Mouse (Mus musculus) spleen, postnatal 36 days (tissue): Measurements from ENCODE around the gene Grap2.
"Not testable (repeated sequence)": the region's sequence is repeated elsewhere in the genome, so short reads cannot be mapped to it uniquely, and the experiment has no call there.

ENCODE experiments used
- DNase-seq, 2 experiments: peaks; one replicate each; pipeline ENCODE4 v3.0.0; 2022; ENCODE audit warnings: low spot score in 2 of 2, mixed read lengths in 1 of 2

The Grap2 gene

DNA sequence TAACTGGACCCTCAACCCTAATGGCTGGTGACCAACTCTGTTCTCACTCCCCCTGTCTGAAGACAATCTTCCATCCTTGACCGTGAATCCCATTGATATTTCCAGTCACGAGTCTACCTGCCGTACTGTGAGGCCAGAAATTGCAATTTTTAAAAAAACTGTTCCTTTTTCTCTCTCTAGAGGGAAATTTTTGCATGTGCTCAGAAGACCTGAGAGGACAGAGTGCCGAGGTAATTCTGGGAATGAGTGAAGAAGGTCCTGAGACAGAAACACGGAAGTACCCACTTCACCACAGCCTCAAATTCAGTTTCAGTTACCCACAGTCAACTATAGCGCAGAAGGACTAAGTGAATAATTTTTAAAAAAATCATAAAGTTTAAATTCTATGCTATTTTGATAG is 5.7 kb upstream of the Grap2 start:
- no peak for DNase-seq

DNA sequence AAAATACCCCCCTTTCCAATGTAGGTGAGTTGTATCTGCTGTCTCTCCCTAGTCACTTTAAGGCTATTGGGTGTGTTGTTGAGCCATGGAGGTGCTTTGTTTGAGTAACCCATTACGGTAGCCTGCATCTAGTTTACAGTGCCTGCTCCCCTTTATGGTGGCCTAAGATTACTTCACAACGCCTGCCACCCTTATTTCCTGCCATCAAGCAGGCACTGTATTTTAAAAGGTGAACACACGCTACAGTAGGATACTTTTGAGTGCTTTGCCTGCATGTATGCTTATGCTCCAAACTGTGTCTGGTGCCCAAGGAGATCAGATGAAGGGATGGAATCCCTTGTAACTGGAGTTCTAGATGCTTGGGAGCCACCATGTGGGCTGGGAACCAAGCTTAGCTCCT is 5.3 kb upstream of the Grap2 start:
- no peak for DNase-seq

DNA sequence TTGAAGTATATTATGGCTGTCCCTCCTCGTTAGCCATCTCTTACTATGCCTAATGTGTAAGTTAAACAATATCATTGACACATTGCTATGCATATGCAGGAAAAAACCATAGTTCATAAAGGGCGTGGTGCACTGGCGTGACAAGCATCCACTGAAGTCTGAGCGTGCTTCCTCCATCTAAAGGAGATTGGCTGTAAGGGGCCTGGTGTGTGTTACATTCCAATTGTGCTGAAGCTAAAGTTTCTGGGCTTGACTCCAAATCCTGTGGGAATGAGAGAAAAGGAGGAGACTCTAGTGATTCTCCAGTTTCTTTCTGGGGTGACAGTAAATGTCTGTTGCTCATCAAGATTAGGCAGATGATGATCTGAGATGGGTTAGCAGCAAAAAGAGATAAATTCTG is 4.7 kb upstream of the Grap2 start:
- DNase-seq = no peak

GRCm38 (mm10) chr15:80569205-80569604 is 3.2 kb upstream of the Grap2 start:
- no peak for DNase-seq

DNA sequence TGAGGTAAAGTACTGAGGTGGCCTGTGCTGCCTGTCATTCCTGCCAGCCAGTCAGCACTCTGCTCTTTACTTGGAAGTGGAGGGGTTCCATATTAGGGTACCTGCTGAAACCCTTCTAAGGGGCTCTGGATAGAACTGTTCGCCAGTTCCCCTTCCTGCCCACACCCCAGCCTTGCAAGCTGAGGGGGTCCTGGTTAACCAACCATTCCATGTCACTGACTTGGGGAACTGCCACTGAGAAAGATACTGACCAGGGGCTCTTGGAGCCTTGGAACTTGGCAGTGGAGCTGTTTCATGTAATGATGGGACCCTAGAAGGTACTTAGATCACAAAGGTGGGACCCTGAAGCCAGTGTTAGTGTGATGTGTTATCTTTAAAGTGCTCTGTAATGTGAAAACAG is 2.2 kb upstream of the Grap2 start:
- no peak for DNase-seq

DNA sequence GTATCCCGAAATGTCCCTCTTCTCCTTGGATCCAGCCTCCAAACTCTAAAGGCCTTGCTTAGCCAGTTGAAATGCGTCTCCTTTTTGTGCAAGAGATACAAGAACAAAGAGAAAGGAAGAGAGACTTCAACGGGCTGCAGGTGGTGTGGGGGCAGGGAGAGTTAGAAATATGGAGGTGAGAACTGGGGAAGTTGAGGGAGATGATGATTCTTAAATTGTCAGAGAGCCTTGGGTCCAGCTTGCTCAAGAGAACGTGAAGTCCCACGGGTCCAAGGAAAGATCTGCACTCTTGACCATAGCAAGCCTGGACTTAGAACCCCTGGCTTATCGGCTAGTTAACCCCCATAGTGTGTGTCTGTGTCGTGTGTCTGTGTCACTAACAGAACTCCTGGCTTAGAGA is 783 bp upstream of the Grap2 start:
- peak; percentile 54 to 55 for DNase-seq

DNA sequence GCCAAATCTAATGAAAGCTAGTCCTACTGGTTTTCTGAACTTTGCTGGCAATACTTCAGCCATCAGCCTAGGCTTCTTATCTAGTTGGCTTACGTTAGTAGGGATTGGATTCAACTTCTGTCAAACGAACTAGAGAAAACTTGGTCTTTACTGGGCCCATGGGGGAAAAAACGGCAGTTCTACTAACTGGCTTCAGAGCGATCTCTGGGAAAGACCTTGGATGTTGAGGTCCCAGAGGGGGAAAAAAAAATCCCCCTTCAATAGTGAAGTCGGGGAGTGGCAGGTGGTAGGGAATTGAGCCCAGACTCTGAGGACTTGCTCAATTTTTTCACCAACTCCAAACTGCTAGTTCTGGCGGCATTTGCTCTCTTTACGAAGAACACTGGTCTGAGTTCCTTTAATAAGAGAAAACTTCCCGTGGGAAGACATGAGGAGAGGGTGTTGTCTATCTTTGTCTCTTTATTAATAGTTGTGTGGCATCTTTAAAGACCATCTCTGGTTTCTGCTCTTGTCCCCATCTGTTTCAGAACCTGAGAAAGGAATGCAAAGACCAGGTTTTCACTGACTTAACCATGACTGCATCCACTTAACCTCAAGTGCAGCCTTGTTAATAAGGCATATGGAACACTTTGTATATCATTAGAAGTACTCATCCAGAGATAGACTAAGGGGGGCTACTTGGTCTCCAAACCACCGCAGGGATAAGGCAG is 572 bp downstream of the Grap2 start:
- no peak for DNase-seq

GRCm38 (mm10) chr15:80574211-80575040 is 2.0 kb downstream of the Grap2 start:
- DNase-seq = no peak

DNA sequence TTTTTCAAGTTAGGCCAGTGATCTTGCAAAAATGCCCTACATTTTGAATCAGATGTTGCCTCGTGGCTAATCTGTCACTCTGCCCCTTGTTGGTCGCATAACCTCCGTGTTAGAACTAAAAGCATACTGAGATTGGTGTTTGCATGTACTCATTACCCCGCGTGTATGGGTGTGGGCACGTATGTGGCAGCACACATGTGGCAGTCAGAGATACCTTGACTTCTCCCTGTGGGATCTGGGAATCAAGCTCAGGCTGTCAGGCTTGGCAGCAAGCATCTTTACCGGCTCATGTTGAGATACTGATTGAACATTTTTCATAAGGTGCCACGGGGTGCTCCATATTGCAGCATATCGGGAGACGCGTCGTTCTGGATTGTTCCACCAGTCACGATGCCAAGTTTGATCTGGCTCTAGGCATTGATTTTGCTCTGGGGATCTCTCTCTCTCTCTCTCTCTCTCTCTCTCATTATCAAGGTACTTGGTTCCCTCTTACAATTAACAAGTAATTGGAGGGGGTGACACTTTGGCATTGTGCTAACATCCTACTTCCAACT is 3.5 kb downstream of the Grap2 start:
- no peak for DNase-seq

DNA sequence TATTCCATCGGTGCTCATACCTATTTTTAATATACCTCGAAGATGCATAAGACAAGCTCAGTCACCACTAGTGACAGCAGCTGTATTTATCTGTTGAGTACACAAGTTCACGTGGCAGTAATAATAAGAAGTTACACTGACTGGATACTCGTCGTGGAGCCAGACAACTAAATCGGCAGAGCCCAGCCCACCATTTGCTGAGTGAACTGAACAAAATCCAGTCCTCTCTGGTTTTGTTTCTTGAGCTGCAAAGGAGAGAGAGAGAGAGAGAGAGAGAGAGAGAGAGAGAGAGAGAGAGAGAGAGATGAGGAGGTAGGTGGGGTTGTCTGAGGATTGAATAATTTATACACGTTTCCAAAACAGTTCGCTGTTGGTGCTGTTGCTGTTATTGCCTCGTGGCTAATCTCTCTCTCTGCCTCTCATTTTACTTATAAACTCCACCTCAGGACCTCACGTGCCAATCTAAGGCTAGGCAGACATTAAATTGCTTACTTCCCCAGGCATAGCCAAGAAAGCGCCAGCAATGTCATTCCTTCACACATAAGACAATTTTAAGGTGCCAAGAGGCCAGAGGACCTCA is 4.1 kb downstream of the Grap2 start:
- DNase-seq = no peak

GRCm38 (mm10) chr15:80577166-80577960 is 5.0 kb downstream of the Grap2 start:
- no peak for DNase-seq

DNA sequence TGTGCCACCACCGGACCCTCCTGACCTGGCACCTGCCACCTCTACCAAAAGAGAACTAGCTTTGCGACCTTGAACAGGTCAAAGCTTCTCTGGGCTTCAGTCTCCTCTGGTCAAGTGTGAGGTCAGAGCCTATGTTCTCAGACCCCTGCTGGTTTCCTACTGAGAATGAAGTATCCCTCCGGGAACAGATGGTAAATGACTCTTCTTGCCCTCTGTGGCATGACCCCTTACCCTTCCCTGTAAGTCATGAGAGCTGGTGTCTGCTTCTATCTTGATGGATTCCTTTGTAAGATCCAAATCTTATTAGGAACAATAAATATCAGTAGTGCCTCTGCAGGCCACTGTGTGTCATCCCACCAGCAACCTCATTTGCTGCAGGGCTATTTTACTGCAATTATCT is 6.7 kb downstream of the Grap2 start:
- DNase-seq = no peak

DNA sequence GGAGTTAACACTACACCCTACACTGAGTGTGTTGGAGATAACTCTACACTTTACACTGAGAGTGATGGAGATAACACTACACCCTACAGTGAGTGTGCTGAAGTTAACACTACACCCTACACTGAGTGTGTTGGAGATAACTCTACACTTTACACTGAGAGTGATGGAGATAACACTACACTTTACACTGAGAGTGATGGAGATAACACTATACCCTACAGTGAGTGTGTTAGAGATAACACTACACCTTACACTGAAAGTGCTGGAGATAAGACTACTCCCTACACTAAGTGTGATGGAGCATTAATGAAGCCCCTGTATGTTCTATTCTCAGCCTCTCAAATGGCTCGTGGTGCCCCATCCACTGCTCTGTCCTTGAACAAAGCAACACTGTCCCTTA is 8.2 kb downstream of the Grap2 start:
- not testable (repeated sequence) for DNase-seq

GRCm38 (mm10) chr15:80582581-80583495 is 10.4 kb downstream of the Grap2 start:
- no peak for DNase-seq

GRCm38 (mm10) chr15:80586296-80586695 is 13.9 kb downstream of the Grap2 start:
- DNase-seq = no peak

GRCm38 (mm10) chr15:80590641-80591040 is 18.2 kb downstream of the Grap2 start:
- no peak for DNase-seq

DNA sequence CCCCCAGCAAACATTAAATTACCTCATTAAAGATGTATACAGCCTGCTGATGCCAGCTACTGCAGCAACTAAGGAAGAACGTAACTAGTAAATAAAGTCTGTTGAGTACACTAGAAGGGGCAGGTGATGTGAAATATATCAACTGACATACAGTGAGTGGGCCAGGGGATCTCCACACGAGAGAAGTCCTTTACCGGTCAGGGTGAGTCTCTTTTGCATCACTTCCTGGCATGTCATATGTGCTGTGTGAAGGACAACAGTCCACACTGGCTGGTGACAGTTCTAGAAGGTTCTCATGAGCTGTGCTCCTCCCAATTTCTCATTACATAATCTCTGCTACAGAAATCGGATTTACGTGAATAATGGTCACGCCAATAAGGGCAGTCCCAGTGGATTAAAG is 20.3 kb downstream of the Grap2 start:
- no peak for DNase-seq

DNA sequence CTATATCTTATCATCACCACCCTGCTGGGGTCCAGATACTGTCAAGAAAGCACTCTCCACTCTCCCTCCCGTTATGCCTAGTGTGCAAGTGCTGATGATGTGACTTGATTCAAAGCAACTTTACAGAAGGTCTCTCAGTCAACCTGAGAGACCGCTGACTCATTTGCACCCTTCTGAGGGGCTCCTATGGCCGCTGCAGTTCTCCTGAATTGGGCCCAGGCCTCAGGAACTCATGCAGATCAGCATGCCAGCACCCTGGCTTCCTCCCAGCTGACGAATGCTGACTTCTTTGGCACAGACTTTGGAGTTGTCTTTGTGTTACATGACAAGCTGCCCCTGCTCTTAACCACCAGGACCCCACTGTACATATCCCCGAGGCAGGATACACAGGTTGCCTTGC is 21.5 kb downstream of the Grap2 start:
- DNase-seq = no peak

DNA sequence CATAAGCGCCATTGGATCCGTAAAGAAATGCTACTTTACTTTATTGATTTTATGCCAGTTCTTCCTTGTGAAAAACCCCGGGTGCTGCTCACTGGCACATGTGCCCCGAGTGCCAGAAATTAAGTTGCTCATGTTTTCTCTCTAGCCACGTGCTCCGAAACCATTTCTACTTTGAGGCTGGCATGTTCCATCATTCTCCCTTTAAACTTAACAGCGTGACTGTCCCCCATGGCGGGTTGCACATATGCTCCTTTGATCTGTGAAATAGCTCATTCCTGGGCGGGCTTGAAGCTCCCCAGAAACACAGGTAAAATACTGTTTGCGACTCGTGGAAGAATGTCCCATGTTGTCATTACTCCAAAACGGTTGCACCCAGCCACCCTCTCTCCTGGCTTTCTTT is 26.4 kb downstream of the Grap2 start:
- no peak for DNase-seq

- peak; percentile 66 to 80 for DNase-seq
Measured at GRCm38 (mm10) chr15:80599213-80599750, 26.9 kb downstream of the Grap2 start.
